Mouse (Mus musculus): ENCODE data around the gene Smarcd3. TPM values are rescaled to one million over a fixed set of nuclear protein-coding genes. Genes with fewer than 3 reads are reported as not detected.

The Smarcd3 gene
- total RNA-seq (2014; fragmentation: Nextera tagmentation): not detected in 2 replicates
- total RNA-seq (2017): 0.06 and 0.22 TPM in 2 replicates
- 0.12 TPM in 1 of 2 replicates, not detected in the other for polyA plus RNA-seq (2012)

GRCm38 (mm10) chr5:24623986-24624821 lies at the start of gene Smarcd3:
Gene Smarcd3, minus strand, starts transcription at chr5:24624411.
- no peak for ATAC-seq (ENCODE audit: extremely low read depth, insufficient number of reproducible peaks, low FRiP score, poor library complexity, severe bottlenecking)
- peaks cover 31% of the 10 kb centered on the region for H3K27me3 ChIP-seq (ENCODE audit: insufficient read depth, low read length)
- H3K4me3 ChIP-seq (ENCODE audit: low read depth, low read length): no peak within 1 kb of the TSS; the same call in 1 of the 2 replicates
- no peaks in the 10 kb centered on the region; the same call in 1 of the 2 replicates for H3K4me1 ChIP-seq (ENCODE audit: insufficient read depth, low read depth, low read length)
- TF ChIP-seq POLR2AphosphoS5 (IDR thresholded peaks at IDR 0.05; ENCODE audit: insufficient replicate concordance, low read depth, low read length) (no peak), GATA1 (IDR thresholded peaks at IDR 0.05; ENCODE audit: borderline replicate concordance, low read length) (no peak), CTCF (IDR thresholded peaks at IDR 0.05; ENCODE audit: low read depth, low read length) (no peak), TAL1 (conservative IDR thresholded peaks at IDR 0.05; ENCODE audit: low read depth, low read length) (no peak), GATA2 (IDR thresholded peaks at IDR 0.05; ENCODE audit: borderline replicate concordance, low read depth, low read length) (no peak)
- H3K9me3 ChIP-seq (replicated peaks): no peaks in the 10 kb centered on the region
- DNase-seq (ENCODE audit: low spot score): no peak
- H3K36me3 ChIP-seq (replicated peaks): no peaks in the 10 kb centered on the region

GRCm38 (mm10) chr5:24661457-24661856 lies 37.2 kb upstream of the Smarcd3 start:
- ATAC-seq (ENCODE audit: extremely low read depth, insufficient number of reproducible peaks, low FRiP score, poor library complexity, severe bottlenecking): no peak
- Histone ChIP-seq H3K4me1 (ENCODE audit: insufficient read depth, low read depth, low read length) (no peaks in the 10 kb centered on the region), H3K36me3 (replicated peaks) (no peaks in the 10 kb centered on the region), H3K27me3 (ENCODE audit: insufficient read depth, low read length) (0 out of 2 replicates have a peak, but pooled peaks cover 2% of the 10 kb centered on the region), H3K4me3 (ENCODE audit: low read depth, low read length) (no peak overlapping the region), H3K9me3 (replicated peaks) (no peaks in the 10 kb centered on the region)
- DNase-seq (ENCODE audit: low spot score): no peak
- no peak for TF ChIP-seq CTCF (IDR thresholded peaks at IDR 0.05; ENCODE audit: low read depth, low read length)

DNA sequence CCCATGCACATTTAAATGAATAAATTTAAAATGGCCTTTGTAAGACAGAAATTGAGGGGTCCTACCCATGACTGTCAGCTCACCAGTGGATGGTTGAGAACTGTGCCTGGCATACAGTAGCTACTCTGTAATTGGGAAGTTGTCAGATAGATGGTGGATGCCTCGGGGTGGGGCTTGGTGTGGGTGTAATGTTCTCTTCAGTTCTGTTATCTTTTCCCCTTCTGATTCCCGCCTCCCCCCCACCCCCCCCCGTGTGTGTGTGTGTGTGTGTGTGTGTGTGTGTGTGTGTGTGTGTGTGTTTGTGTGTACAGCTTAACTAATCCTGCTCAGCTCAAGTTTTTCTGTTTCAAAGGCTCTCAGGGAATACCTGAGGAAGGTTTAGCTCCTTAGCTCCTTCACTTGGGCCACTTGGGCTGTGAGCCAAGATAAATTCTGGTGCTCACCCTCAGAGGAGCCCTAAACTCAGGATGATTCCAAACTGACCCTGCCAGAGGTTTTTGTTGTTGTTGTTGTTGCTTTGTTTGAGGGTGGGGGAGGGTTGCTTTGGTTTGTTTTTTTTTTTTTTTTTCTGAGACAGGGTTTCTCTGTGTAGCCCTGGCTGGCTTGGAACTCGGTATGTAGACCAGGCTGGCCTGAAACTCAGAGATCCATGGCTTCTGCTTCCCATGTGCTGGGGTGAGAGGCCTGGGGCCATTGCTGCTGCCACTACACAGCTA lies 35.7 kb upstream of the Smarcd3 start:
- Histone ChIP-seq H3K4me3 (ENCODE audit: low read depth, low read length) (no peak overlapping the region), H3K27me3 (ENCODE audit: insufficient read depth, low read length) (peaks cover 8% of the 10 kb centered on the region; the same call in 1 of the 2 replicates), H3K36me3 (replicated peaks) (no peaks in the 10 kb centered on the region), H3K9me3 (replicated peaks) (no peaks in the 10 kb centered on the region), H3K4me1 (ENCODE audit: insufficient read depth, low read depth, low read length) (no peaks in the 10 kb centered on the region)
- no peak for ATAC-seq (ENCODE audit: extremely low read depth, insufficient number of reproducible peaks, low FRiP score, poor library complexity, severe bottlenecking)
- no peak for TF ChIP-seq CTCF (IDR thresholded peaks at IDR 0.05; ENCODE audit: low read depth, low read length)
- TF ChIP-seq GATA1 (IDR thresholded peaks at IDR 0.05; ENCODE audit: borderline replicate concordance, low read length): no peak
- TF ChIP-seq GATA2 (IDR thresholded peaks at IDR 0.05; ENCODE audit: borderline replicate concordance, low read depth, low read length): no peak
- TF ChIP-seq POLR2AphosphoS5 (IDR thresholded peaks at IDR 0.05; ENCODE audit: insufficient replicate concordance, low read depth, low read length): no peak
- no peak for TF ChIP-seq TAL1 (conservative IDR thresholded peaks at IDR 0.05; ENCODE audit: low read depth, low read length)
- DNase-seq (ENCODE audit: low spot score): no peak

GRCm38 (mm10) chr5:24657113-24657512 lies 32.9 kb upstream of the Smarcd3 start:
- DNase-seq (ENCODE audit: low spot score) (no peak), ATAC-seq (ENCODE audit: extremely low read depth, insufficient number of reproducible peaks, low FRiP score, poor library complexity, severe bottlenecking) (no peak)
- no peak for TF ChIP-seq GATA2 (IDR thresholded peaks at IDR 0.05; ENCODE audit: borderline replicate concordance, low read depth, low read length)
- TF ChIP-seq TAL1 (conservative IDR thresholded peaks at IDR 0.05; ENCODE audit: low read depth, low read length): no peak
- no peak for TF ChIP-seq GATA1 (IDR thresholded peaks at IDR 0.05; ENCODE audit: borderline replicate concordance, low read length)
- no peak for TF ChIP-seq POLR2AphosphoS5 (IDR thresholded peaks at IDR 0.05; ENCODE audit: insufficient replicate concordance, low read depth, low read length)
- no peak for TF ChIP-seq CTCF (IDR thresholded peaks at IDR 0.05; ENCODE audit: low read depth, low read length)

GRCm38 (mm10) chr5:24654491-24654890 lies 30.3 kb upstream of the Smarcd3 start:
- Histone ChIP-seq H3K36me3 (replicated peaks) (no peaks in the 10 kb centered on the region), H3K4me3 (ENCODE audit: low read depth, low read length) (no peak overlapping the region)
- no peak for TF ChIP-seq POLR2AphosphoS5 (IDR thresholded peaks at IDR 0.05; ENCODE audit: insufficient replicate concordance, low read depth, low read length)

More at GRCm38 (mm10) chr5:24657113-24657512, 32.9 kb upstream of the Smarcd3 start:
- Histone ChIP-seq H3K9me3 (replicated peaks) (no peaks in the 10 kb centered on the region), H3K27me3 (ENCODE audit: insufficient read depth, low read length) (peaks cover 23% of the 10 kb centered on the region), H3K4me3 (ENCODE audit: low read depth, low read length) (no peak overlapping the region), H3K4me1 (ENCODE audit: insufficient read depth, low read depth, low read length) (no peaks in the 10 kb centered on the region), H3K36me3 (replicated peaks) (no peaks in the 10 kb centered on the region)

DNA sequence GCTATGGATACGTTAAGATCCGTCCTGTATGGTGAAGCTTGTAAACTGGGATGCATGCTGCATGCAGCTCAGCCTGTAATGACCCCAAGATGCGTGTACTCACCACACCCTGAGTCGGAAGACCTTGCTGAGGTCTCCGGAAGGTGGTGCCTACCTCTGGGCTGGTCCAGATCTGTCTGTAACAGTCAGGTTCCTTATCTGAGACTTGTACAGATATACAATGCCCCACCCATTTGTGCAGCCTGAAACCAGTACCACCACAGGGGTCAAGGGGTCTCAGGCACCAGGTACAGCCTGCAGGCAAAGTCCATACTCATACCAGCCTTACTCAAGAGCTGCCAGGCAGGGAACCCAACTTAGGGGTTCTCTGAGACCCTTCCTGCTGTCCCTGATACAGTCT lies 28.6 kb upstream of the Smarcd3 start:
- Histone ChIP-seq H3K4me3 (ENCODE audit: low read depth, low read length) (no peak overlapping the region), H3K27me3 (ENCODE audit: insufficient read depth, low read length) (peaks cover 21% of the 10 kb centered on the region), H3K9me3 (replicated peaks) (no peaks in the 10 kb centered on the region), H3K4me1 (ENCODE audit: insufficient read depth, low read depth, low read length) (no peaks in the 10 kb centered on the region), H3K36me3 (replicated peaks) (no peaks in the 10 kb centered on the region)
- TF ChIP-seq CTCF (IDR thresholded peaks at IDR 0.05; ENCODE audit: low read depth, low read length) (no peak), TAL1 (conservative IDR thresholded peaks at IDR 0.05; ENCODE audit: low read depth, low read length) (no peak), GATA1 (IDR thresholded peaks at IDR 0.05; ENCODE audit: borderline replicate concordance, low read length) (no peak), POLR2AphosphoS5 (IDR thresholded peaks at IDR 0.05; ENCODE audit: insufficient replicate concordance, low read depth, low read length) (no peak), GATA2 (IDR thresholded peaks at IDR 0.05; ENCODE audit: borderline replicate concordance, low read depth, low read length) (no peak)
- DNase-seq (ENCODE audit: low spot score): no peak
- no peak for ATAC-seq (ENCODE audit: extremely low read depth, insufficient number of reproducible peaks, low FRiP score, poor library complexity, severe bottlenecking)

More at GRCm38 (mm10) chr5:24654491-24654890, 30.3 kb upstream of the Smarcd3 start:
- H3K27me3 ChIP-seq (ENCODE audit: insufficient read depth, low read length): peaks cover 21% of the 10 kb centered on the region
- H3K9me3 ChIP-seq (replicated peaks): no peaks in the 10 kb centered on the region
- H3K4me1 ChIP-seq (ENCODE audit: insufficient read depth, low read depth, low read length): no peaks in the 10 kb centered on the region
- ATAC-seq (ENCODE audit: extremely low read depth, insufficient number of reproducible peaks, low FRiP score, poor library complexity, severe bottlenecking) (no peak), DNase-seq (ENCODE audit: low spot score) (no peak)
